Mouse (Mus musculus): ENCODE measurements around the gene Lias. TPM values are rescaled to one million over a fixed set of nuclear protein-coding genes. Genes with fewer than 3 reads are reported as not detected.

Gene Lias
- total RNA-seq, 2 experiments from 2014 or later: 45.3 to 59.0 TPM

DNA sequence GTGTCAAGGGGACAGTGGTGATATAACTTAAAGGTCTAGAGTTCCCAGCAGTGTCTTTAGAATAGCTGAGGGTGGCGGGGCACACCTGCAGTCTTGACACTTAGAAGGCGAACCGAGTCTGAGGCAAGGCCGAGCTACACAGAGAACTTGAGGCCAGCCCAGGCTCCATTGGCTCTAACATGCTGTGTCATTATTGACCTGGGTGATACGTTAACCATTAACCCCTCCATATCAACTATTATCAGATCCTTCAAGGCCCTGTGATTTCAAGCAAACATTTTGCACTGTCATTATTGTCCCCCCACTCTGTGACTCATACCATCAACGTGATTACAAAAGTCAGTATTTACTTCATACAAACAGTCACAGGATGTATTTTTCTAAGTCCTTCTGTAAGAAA is 32.9 kb downstream of the Lias start:
- DNase-seq (ENCODE audit: low spot score in 2 of 2): no peak

DNA sequence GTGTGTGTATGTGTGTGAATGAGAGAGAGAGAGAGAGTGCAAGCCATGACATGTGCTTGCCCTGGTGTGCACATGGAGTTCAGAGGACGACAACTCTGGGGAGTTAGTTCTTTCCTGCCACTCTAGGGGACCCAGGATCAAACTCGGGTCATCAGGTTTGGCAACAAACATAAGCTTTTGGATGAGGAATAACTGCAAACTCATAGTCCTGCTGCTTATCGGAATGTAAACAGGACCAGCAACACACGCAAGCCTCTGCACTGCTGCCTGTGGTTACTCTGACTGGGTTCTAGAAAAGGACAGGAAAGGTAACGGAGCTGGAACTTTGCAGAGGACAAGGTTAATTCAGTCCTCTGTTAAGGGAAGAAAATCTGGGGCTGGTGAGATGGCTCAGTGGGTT is 34.0 kb downstream of the Lias start:
- DNase-seq (ENCODE audit: low spot score in 2 of 2): no peak

DNA sequence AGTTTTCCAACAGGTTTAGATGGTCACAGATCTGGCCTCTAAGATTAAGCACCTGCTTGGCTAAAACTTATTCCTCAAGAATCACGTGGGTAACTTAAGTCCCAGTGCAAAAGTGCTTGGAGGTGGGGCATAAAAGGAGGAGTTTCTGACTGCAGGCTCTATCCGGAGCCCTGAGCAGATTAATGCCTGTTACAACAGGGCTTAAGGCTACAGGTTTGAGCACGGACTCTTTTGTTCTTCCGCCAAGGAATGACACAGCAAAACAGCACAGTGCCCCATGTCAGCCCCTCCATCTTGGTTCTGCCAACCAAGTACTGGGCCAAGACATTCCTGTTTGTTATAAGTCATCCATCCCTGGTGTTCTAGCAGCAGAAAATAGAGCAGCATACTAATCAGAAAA is 37.0 kb downstream of the Lias start:
- no peak for DNase-seq (ENCODE audit: low spot score in 2 of 2)

DNA sequence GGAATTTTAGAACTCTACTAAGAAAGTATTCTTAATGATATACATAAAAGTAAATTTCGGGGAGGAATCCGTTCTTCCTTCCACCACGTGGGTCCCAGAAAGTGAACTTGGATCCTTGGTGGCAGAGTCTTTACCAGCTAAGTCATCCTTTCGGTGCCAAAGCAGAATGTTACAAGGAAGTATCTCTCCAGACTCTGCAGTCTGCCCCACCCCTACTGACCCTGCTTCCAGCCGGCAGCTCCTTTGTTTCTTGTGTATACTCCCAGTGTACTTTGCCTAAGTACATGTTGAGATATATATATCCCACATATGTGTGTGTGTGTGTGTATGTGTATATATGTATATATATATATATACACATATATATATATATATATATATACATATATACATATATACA is 38.1 kb downstream of the Lias start:
- DNase-seq (ENCODE audit: low spot score in 2 of 2): no peak

DNA sequence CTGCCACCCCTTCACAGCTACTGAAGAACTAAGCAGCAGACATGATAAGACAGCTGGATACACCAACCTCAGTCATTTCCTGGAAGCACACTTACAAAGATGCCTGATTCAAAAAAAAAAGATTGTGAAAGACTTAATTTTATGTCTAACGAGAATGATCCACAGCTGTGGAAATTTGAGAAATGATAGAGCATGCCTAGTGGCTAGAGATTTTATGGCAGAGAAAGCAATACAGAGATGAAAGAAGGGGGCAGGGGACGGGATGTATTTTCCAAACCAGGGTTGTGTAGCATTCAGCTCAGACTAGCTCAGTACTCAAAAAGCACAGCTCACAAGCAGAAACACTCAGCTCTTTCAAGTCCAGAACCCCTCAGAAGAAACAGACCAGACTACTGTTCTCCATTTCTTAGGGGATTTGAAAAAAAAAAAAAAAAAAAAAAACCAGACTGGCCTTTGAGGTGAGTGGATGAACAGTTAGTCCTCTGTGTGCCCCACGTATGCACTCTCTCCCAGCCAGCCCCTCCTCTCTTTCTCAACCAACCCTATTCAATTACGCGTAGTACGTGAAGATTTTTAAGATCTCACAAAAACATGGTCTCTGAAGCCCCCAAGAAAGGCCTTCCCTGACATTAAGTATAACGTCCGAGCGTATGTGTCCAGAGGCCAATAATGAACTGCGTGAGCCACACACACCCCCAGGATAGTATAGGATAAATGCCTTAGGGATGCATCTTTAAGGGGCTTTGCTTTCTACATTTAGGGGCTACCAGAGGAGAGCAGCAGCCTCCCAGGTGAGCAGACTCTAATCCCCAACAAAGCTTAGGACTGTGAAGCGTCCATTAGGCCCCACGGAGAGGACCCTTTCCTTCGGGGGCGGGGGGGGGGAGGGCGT is 43.4 kb downstream of the Lias start:
- no peak for DNase-seq (ENCODE audit: low spot score in 2 of 2)

DNA sequence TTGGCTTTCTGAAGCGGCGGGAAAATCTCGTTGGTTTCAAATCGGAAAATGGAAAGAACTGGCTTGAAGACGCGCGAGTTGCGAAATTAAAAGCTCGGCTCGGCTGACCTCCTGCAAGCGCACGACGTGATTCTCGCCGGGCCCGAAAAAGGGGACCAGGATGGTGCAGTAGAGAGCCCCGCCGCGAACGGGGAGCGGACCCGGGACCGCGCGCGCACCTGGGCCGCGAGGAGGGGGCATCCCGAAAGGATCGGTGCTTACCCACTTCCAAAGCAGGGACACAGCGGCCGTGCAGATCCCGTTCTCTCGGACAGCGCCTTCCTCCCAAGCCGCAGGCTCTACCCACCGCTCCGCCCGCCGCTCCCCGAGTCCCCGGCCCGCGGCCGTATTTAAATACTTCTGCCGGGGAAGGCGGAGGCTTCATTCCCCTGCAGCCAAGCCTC is 44.1 kb downstream of the Lias start:
- DNase-seq (ENCODE audit: low spot score in 2 of 2): no peak

DNA sequence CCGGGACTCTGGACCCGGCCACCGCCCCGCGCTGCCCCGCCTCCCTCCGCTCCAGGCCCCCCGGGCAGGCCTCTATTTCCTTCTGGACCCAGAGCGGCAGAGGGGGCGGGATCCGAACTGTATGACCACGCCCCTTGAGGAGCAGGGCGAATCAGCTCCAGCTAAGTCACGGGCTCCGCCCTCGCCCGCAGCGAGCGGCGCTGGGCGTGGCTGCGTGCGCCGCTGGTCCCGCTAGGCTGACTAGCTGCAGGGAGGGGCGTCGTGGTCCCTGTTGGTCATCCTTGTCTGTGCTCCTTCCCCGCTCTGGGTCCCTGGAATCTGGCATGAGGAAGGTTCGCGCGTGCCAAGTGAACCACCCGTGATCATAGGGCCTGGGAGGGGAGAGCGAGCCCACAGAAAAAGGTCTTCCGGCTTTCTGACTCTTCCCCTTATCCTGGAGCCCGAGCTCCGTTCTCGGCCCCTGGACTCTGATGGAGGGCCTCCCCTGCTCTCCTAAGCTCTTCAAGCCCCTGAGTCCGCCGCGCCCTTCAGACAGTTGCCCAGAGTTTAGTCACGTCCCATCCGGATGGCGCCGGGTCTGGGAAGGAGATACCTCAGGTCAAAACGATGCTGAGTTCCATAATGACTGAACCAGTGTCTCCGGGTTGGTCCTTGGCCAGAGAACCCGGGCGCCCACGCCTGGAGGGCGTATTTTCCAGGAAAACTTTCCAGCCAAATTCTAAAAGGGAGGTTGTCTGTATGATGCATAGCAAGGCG is 44.7 kb downstream of the Lias start, which contains the start of gene Ugdh:
TSS of gene Ugdh (minus strand) at position 144 of the 756 bp plus-strand sequence.
- peak; percentile 94 to 98 for DNase-seq (ENCODE audit: low spot score in 2 of 2)

DNA sequence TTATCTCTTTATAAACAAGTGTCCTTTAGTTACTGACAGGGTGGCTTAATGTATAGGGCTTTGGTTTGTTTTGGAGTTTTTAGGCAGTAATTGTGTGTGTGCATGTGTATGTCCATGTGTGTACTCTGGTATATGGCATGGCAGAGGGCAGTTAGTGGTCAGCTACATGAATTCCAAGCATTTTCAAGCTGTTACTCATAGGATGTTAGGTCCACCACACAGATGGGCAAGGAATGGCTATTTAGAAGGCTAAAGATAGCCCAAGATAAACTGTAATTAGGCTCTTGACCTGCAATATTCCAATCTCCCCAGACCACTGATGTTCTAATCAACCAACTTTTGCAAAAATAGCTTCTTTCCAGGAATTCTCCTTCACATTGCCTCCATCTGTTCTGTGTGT is 46.7 kb downstream of the Lias start:
- DNase-seq (ENCODE audit: low spot score in 2 of 2): no peak

DNA sequence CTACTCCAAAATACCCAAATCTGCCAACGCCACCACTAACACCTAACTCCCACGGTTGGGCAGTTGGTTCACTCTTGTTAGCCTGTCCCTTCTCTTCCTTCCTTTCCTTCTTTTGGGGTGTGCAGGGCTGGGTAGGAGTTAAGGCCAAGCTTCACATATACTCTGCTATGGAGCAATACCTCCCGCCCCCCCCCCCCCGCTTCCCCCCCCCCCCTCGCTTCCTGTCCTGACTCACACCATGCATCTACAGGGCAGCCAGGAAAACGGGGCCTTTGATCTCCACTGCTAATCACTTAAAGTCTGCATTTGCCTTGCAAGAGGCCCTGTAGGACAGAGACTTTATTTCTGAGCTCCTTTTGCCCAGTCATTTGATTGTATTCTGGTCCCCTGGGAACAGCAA is 53.7 kb downstream of the Lias start:
- DNase-seq (ENCODE audit: low spot score in 2 of 2): no peak

DNA sequence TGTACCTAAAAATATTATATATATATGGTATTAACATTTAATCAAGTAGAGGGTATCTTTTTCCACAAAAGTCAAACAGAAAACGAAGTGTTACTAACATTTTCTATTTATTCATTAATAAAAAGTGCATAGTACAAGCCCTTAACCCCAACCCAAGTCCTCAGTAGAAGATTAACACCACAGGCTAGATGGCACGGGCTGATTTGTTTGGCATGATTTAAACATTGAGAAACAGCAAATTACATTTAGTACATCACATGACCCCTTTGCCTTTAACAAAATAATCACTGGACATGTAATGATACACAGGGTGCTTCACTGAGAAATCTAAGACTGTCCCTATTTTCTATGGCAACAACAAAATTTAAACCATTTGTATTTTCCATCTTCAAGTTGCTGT is 55.5 kb downstream of the Lias start:
- no peak for DNase-seq (ENCODE audit: low spot score in 2 of 2)

DNA sequence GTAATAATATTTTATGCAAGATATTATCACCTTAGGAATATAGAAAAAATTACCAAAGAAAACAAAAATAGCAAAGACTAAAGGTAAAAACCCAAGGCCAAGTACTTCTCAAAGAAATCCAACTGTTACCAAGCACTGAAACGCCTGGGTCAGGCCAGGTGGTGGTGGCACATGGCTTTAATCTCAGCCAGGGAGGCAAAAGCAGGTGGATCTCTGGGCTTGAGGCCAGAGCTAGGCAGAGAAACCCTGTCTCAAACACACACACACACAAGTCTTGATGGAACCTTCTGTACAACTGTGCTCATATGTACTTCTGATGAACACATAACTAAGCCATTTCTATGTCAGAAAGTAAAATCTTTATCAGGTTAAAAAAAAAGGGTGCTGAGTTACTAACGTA is 56.5 kb downstream of the Lias start:
- DNase-seq (ENCODE audit: low spot score in 2 of 2): no peak

DNA sequence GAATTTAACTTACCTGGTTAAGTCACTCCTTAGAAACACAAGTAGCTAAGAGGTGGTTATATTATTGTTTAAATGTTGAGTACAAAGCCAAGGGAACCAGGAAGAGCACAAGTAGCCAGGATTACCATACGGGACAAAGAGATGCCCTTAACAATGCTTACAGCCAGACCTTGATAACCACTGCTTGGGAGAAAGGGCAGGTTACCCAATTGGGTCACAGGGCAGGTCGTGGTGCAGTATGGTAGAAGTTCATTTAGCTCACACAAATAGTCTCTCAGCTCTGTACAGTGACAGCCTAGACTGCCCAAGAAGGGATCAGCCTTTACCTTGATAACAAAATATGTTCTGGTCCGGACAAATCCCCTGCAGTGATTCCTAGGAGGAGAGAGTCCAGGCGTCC is 57.6 kb downstream of the Lias start:
- DNase-seq (ENCODE audit: low spot score in 2 of 2): no peak

DNA sequence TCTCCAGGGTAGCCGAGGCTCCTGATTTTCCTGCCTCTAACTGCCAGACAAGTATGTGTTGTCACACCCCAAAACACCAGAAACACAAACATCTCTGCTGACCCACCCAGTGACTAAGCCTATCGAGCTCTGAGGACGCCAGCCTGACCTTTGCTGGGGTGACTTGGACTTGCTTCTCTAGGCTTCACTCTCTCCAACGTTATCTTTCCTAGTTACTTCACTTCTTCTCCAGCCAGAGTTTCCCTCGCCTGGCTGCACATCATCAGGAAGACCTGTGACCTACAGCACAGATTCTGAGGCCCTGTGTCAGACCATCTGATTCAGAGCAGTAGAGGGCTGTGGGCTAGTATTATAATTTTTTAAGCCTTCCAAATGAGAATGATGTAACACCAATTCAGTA is 63.5 kb downstream of the Lias start:
- peak in 1 of 2 experiments; percentile 19 for DNase-seq (ENCODE audit: low spot score in 2 of 2)

DNA sequence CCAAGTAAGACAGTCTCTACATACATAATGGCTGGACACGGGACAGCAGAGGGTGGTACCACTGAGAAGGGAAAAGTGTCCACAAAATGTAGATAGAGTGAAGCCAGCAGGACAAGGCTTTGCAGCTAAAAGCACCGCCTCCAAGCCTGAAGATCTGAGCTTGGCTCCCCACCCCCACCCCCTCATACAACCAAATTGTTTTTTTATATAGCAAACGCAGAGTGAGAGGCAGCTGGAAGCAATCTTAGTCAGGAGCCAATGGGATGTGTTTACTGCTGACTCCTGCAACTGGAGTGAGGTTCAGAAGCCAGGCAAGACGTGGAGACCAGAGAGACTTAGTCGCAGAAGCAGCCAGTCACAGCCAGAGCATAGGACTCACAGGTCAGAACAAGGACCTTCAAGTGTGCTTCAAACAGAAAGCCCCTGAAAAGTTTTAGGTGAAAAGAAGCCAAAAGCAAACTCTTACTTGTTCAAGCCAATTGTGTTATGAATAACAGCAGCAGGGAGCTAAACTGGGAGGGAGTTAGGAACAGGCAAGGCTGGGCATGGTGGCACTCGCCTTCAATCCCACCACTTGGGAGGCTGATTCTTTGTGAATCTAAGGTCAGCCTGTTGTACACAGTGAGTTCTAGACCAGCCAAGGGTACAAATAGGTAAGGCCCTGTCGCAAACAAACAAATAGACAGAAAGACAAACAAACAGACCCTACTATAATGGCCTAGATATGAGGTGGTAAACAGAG is 66.0 kb downstream of the Lias start:
- no peak for DNase-seq (ENCODE audit: low spot score in 2 of 2)

DNA sequence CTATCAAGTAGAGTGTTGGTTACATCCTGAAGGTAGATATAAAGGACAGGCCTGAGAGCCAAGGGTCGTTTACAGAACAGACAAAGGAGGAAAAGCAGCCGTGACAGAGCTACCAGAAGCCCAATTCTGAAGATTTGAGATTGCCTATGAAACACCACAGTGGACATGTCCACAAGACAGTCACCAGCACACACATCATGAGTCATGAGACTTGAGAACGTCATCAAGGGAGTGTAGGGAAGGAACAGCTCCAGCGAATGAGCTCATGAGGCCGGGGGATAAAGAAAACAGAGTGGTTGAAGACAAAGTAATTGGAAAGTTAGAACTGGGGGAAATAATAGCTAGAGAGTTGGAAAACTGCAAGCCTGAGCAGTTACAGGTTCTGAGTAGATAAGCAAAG is 66.5 kb downstream of the Lias start:
- no peak for DNase-seq (ENCODE audit: low spot score in 2 of 2)

DNA sequence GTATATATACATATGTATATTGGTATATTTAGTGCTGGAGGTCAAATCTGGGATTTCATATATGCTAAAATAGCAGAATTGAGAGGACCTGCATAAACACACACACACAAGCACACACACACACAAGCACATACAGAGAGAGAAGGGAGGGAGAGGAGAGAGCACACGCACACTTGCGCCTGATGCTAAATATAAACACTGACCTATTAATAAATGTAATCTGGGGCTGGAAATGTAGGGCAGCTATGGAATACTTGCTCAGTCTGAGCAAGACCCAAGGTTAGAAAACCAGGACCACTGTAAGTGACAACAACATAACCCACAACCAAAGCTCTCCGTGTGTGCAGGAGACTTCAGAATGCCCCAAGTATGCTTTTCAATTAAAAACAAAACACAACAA is 68.2 kb downstream of the Lias start:
- DNase-seq (ENCODE audit: low spot score in 2 of 2): no peak

Other genes with a start within 250 kb of the Lias start
- gene Wdr19, start 191.8 kb upstream of the Lias start, total RNA-seq (2021): 1 to 10 TPM; 4.0 to 5.8 TPM
- 10 to 100 TPM; 41.2 to 43.6 TPM for gene Rfc1, start 55.8 kb upstream of the Lias start, total RNA-seq (2021)
- gene Klb, start 43.2 kb upstream of the Lias start, total RNA-seq (2021): 1 to 10 TPM; 1.4 to 3.7 TPM
- gene Rpl9, start 53 bp upstream of the Lias start, total RNA-seq (2021): 1,000 to 10,000 TPM; 1,010 to 1,162 TPM
- 10 to 100 TPM; 40.8 to 41.9 TPM for gene Ugdh, start 44.5 kb downstream of the Lias start, total RNA-seq (2021)
- gene Gm43552, start 101.3 kb downstream of the Lias start, total RNA-seq (2021): 1 to 10 TPM in 1 of 2 experiments, not detected in 1; 3.0 TPM
- 10 to 100 TPM; 63.6 to 70.2 TPM for gene Smim14, start 145.7 kb downstream of the Lias start, total RNA-seq (2021)
- gene Ube2k, start 145.7 kb downstream of the Lias start, total RNA-seq (2021): 10 to 100 TPM; 77.9 to 88.6 TPM